Mouse (Mus musculus) myocyte (in vitro differentiated cells): ENCODE data around the gene Rnaseh2a. TPM values are rescaled to one million over a fixed set of nuclear protein-coding genes. Genes with fewer than 3 reads are reported as not detected.
"Not testable (repeated sequence)": the region's sequence is repeated elsewhere in the genome, so short reads cannot be mapped to it uniquely, and the experiment has no call there.

Source experiments
- H3K27me3 ChIP-seq: one replicate; pipeline ENCODE4 v1.6.1; 2011; ENCODE audit not compliant: control insufficient read depth, insufficient read depth, insufficient read length
- H3K36me3 ChIP-seq: one replicate; pipeline ENCODE4 v1.6.1; 2011; ENCODE audit not compliant: control insufficient read depth, insufficient read depth
- H3K4me2 ChIP-seq: one replicate; pipeline ENCODE4 v1.6.1; 2011; ENCODE audit warnings: low read depth, control low read depth
- H3K4me3 ChIP-seq: one replicate; pipeline ENCODE4 v1.5.1; 2011; ENCODE audit warnings: mild to moderate bottlenecking, control low read depth, moderate library complexity
- H3K79me2 ChIP-seq: one replicate; pipeline ENCODE4 v1.6.1; 2011; ENCODE audit not compliant: control insufficient read depth, insufficient read depth
- H3ac ChIP-seq: one replicate; pipeline ENCODE4 v1.6.1; 2011; ENCODE audit not compliant: control insufficient read depth, insufficient read length
- CEBPB ChIP-seq: IDR thresholded peaks from 2 replicates; pipeline ENCODE4 v1.6.1; 2011; ENCODE audit warnings: mild to moderate bottlenecking, moderate library complexity; ENCODE audit not compliant: poor library complexity, insufficient read depth, severe bottlenecking
- E2F4 ChIP-seq: IDR thresholded peaks from one replicate; pipeline ENCODE4 v1.6.1; 2011; ENCODE audit warnings: mild to moderate bottlenecking, control low read depth, moderate library complexity; ENCODE audit not compliant: insufficient read depth
- MAX ChIP-seq: IDR thresholded peaks from one replicate; pipeline ENCODE4 v1.6.1; 2011; ENCODE audit warnings: low read depth, mild to moderate bottlenecking, control low read depth
- MYOD1 ChIP-seq, 3 experiments: IDR thresholded peaks; one replicate each; pipeline ENCODE4 v1.6.1; 2011; ENCODE audit warnings: control low read depth in 2 of 3, low read depth in 2 of 3, mild to moderate bottlenecking in 2 of 3, moderate library complexity in 1 of 3; ENCODE audit not compliant: insufficient read length in 2 of 3, control insufficient read depth in 1 of 3
- MYOG ChIP-seq, 3 experiments: IDR thresholded peaks; one replicate each; pipeline ENCODE4 v1.6.1; 2011; ENCODE audit warnings: control low read depth in 2 of 3, low read depth in 2 of 3, mild to moderate bottlenecking in 2 of 3; ENCODE audit not compliant: insufficient read length in 2 of 3, control insufficient read depth in 1 of 3, insufficient read depth in 1 of 3
- POLR2A ChIP-seq: IDR thresholded peaks from one replicate; pipeline ENCODE4 v1.6.1; 2011; ENCODE audit warnings: low read depth, mild to moderate bottlenecking, control low read depth, moderate library complexity; ENCODE audit not compliant: insufficient read length
- POLR2AphosphoS2 ChIP-seq: IDR thresholded peaks from one replicate; pipeline ENCODE4 v1.6.1; 2011; ENCODE audit warnings: low read depth, control low read depth; ENCODE audit not compliant: insufficient read length
- REST ChIP-seq: IDR thresholded peaks from one replicate; pipeline ENCODE4 v1.6.1; 2011; ENCODE audit warnings: mild to moderate bottlenecking, control low read depth, moderate library complexity; ENCODE audit not compliant: insufficient read depth, insufficient read length
- SRF ChIP-seq: IDR thresholded peaks from one replicate; pipeline ENCODE4 v1.6.1; 2011; ENCODE audit warnings: low read depth; ENCODE audit not compliant: control insufficient read depth, insufficient read length
- TCF12 ChIP-seq: IDR thresholded peaks from one replicate; pipeline ENCODE4 v1.6.1; 2011; ENCODE audit warnings: mild to moderate bottlenecking, control low read depth; ENCODE audit not compliant: poor library complexity, insufficient read depth, severe bottlenecking
- TCF3 ChIP-seq: IDR thresholded peaks from one replicate; pipeline ENCODE4 v1.6.1; 2011; ENCODE audit warnings: low read depth, control low read depth; ENCODE audit not compliant: insufficient read length
- USF1 ChIP-seq: IDR thresholded peaks from one replicate; pipeline ENCODE4 v1.6.1; 2011; ENCODE audit warnings: low read depth, mild to moderate bottlenecking, control low read depth, moderate library complexity
- polyA plus RNA-seq: library from polyadenylated mRNA; unstranded; fragments of >200 nt; fragmentation: generic; extraction: Trizol; gene quantifications from one replicate; pipeline ENCODE4 v1.2.1, GENCODE M21; 2012; ENCODE audit warnings: missing spikeins

Gene Rnaseh2a
- polyA plus RNA-seq, 1 experiment: 74.1 TPM

- Histone ChIP-seq H3K27me3 (no peaks in the 10 kb centered on the region), H3K4me2 (peak overlapping the region; percentile 83)
Observed at GRCm38 (mm10) chr8:84909949-84910348, 59.6 kb downstream of the Rnaseh2a start.

GRCm38 (mm10) chr8:84909162-84909767 is 60.3 kb downstream of the Rnaseh2a start:
- TF ChIP-seq MYOG (IDR thresholded peaks at IDR 0.05; ENCODE audit: control insufficient read depth in 1 of 3, insufficient read depth in 1 of 3, insufficient read length in 2 of 3, low read depth in 2 of 3): no peak
- TF ChIP-seq MAX: no peak
- no peak for TF ChIP-seq REST
- TF ChIP-seq POLR2A: no peak
- TF ChIP-seq SRF: no peak
- no peak for TF ChIP-seq E2F4
- TF ChIP-seq TCF3: no peak
- no peak for TF ChIP-seq TCF12
- TF ChIP-seq CEBPB: no peak
- no peak for TF ChIP-seq POLR2AphosphoS2
- no peak for TF ChIP-seq MYOD1 (IDR thresholded peaks at IDR 0.05; ENCODE audit: control insufficient read depth in 1 of 3, insufficient read length in 2 of 3, low read depth in 2 of 3)
- no peak for TF ChIP-seq USF1

More at GRCm38 (mm10) chr8:84909949-84910348, 59.6 kb downstream of the Rnaseh2a start:
- no peak overlapping the region for H3ac ChIP-seq
- no peaks in the 10 kb centered on the region for H3K36me3 ChIP-seq
- no peaks in the 10 kb centered on the region for H3K79me2 ChIP-seq
- no peak overlapping the region for H3K4me3 ChIP-seq
- TF ChIP-seq TCF12 (no peak), TCF3 (no peak), CEBPB (no peak), USF1 (no peak), MYOD1 (IDR thresholded peaks at IDR 0.05; ENCODE audit: control insufficient read depth in 1 of 3, insufficient read length in 2 of 3, low read depth in 2 of 3) (no peak), E2F4 (no peak), POLR2A (no peak), MYOG (IDR thresholded peaks at IDR 0.05; ENCODE audit: control insufficient read depth in 1 of 3, insufficient read depth in 1 of 3, insufficient read length in 2 of 3, low read depth in 2 of 3) (no peak), MAX (no peak), SRF (no peak), POLR2AphosphoS2 (no peak), REST (no peak)

GRCm38 (mm10) chr8:84908421-84909161 is 61.0 kb downstream of the Rnaseh2a start, which contains the start of gene Dnase2a:
TSS of gene Dnase2a (plus strand) at chr8:84908560.
- TF ChIP-seq TCF12: no peak
- TF ChIP-seq SRF: no peak
- no peak for TF ChIP-seq MAX
- TF ChIP-seq TCF3: no peak
- TF ChIP-seq REST: no peak
- TF ChIP-seq MYOG (IDR thresholded peaks at IDR 0.05; ENCODE audit: control insufficient read depth in 1 of 3, insufficient read depth in 1 of 3, insufficient read length in 2 of 3, low read depth in 2 of 3): no peak
- peak; percentile 95 for TF ChIP-seq USF1
- TF ChIP-seq POLR2A: peak; percentile 57
- TF ChIP-seq E2F4: no peak
- TF ChIP-seq MYOD1 (IDR thresholded peaks at IDR 0.05; ENCODE audit: control insufficient read depth in 1 of 3, insufficient read length in 2 of 3, low read depth in 2 of 3): no peak
- TF ChIP-seq CEBPB: no peak
- peak; percentile 29 for TF ChIP-seq POLR2AphosphoS2
- no peak within 1 kb of the TSS for H3ac ChIP-seq
- peak within 1 kb of the TSS; percentile 100 for H3K4me2 ChIP-seq
- H3K27me3 ChIP-seq: no peaks in the 10 kb centered on the region
- H3K4me3 ChIP-seq: peak within 1 kb of the TSS; percentile 42
- H3K36me3 ChIP-seq: no peaks in the 10 kb centered on the region
- H3K79me2 ChIP-seq: no peaks in the 10 kb centered on the region

More at GRCm38 (mm10) chr8:84909162-84909767, 60.3 kb downstream of the Rnaseh2a start:
- peak overlapping the region; percentile 42 for H3K4me3 ChIP-seq
- no peaks in the 10 kb centered on the region for H3K79me2 ChIP-seq
- H3K36me3 ChIP-seq: no peaks in the 10 kb centered on the region
- H3K4me2 ChIP-seq: peak overlapping the region; percentile 83
- H3K27me3 ChIP-seq: no peaks in the 10 kb centered on the region
- H3ac ChIP-seq: no peak overlapping the region

- H3ac ChIP-seq, H3K79me2 ChIP-seq, H3K27me3 ChIP-seq, H3K36me3 ChIP-seq: not testable (repeated sequence)
- Histone ChIP-seq H3K4me2 (peak overlapping the region; percentile 100), H3K4me3 (peak overlapping the region; percentile 42)
Observed at GRCm38 (mm10) chr8:84907979-84908378, 61.6 kb downstream of the Rnaseh2a start.
